Comparison of ENCODE assay signal across 8 mouse cellular contexts in the genomic region with DNA sequence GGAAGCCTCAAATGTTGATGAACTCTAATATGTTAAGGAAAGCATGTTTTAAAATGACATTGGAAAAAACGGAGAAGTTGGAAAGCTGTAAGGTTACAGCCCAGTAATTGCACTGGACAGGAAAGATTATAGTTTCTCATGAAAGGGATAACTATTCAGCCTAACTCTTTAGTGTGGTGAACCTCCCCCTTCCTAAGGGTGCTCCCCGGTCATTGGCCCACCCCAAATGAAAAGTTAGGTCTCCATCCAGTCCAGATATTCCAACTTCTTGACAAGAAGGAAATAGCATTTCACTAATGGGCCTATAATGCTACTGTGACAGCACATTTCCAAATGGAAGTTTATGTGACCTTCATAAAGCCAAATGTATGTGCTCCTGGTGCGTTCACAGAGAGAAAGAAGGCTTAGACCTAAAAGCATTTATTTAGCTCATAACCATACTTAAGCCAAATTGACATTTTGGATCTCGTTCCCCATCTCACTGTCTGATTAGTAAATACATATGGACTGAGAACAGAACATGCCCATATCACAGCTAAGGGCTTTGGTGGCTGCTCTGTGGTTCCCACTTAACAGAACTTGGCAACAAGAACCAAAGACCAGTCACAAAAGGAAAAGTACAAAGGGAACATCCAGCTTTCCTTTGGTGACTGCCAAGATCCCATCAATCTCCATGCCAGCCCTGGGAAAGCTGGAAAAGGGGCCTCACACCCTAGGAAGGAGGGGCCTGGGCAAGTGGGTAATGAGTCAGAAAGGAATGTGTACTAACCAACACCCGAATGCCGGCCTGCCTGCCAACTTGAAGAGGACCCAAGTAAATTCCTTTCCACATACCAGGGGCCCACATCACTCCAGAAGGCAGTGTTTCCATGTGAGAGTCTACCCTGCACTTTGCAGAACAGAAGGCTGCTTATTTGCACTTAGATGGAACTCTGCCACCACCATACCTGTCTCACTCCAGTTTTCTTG.
DNase-seq lines count a peak whose midpoint lies in the region; ATAC-seq lines count a peak whose summit lies in the region.

No protein-coding gene starts in this region.

- no peak overlapping the region for H3K4me2 ChIP-seq in hindbrain, embryonic 13.5 days
- no peak overlapping the region for H3K4me2 ChIP-seq in neural tube, embryonic 11.5 days (ENCODE audit: low read depth)
- no peak overlapping the region for H3K4me2 ChIP-seq in liver, embryonic 11.5 days

- H3K27me3 ChIP-seq in hindbrain, embryonic 13.5 days = no peaks in the 10 kb centered on the region
- no peaks in the 10 kb centered on the region for H3K27me3 ChIP-seq in neural tube, embryonic 11.5 days (ENCODE audit: control insufficient read depth, insufficient read depth, low read length)
- H3K27me3 ChIP-seq in liver, embryonic 11.5 days (replicated peaks; ENCODE audit: control insufficient read depth, insufficient read depth, low read length) = no peaks in the 10 kb centered on the region

- H3K9me3 ChIP-seq in hindbrain, embryonic 13.5 days = no peaks in the 10 kb centered on the region
- H3K9me3 ChIP-seq in neural tube, embryonic 11.5 days (ENCODE audit: control insufficient read depth, low read length) = no peaks in the 10 kb centered on the region
- H3K9me3 ChIP-seq in liver, embryonic 11.5 days (ENCODE audit: control insufficient read depth, low read length) = no peaks in the 10 kb centered on the region

- H3K9ac ChIP-seq in hindbrain, embryonic 13.5 days = no peak overlapping the region
- H3K9ac ChIP-seq in neural tube, embryonic 11.5 days (ENCODE audit: low read length) = no peak overlapping the region
- no peak overlapping the region for H3K9ac ChIP-seq in liver, embryonic 11.5 days (ENCODE audit: low read depth, low read length)

- DNase-seq in urinary bladder, postnatal 25 days (ENCODE audit: low spot score) = peak; percentile 8
- DNase-seq in urinary bladder, adult 2 months (ENCODE audit: low spot score) = no peak
- DNase-seq in fibroblast of lung, adult 2 months (ENCODE audit: low read depth) = peak; percentile 75
- peak; percentile 24 to 30 for DNase-seq in layer of hippocampus, postnatal 36 days
- DNase-seq in neural tube, embryonic 11.5 days (ENCODE audit: low spot score) = no peak
- DNase-seq in spleen, adult 12 weeks (ENCODE audit: low spot score) = no peak
- no peak for DNase-seq in liver, embryonic 11.5 days (ENCODE audit: low spot score)

- H3K4me1 ChIP-seq in hindbrain, embryonic 13.5 days (replicated peaks) = no peaks in the 10 kb centered on the region
- H3K4me1 ChIP-seq in neural tube, embryonic 11.5 days (ENCODE audit: control insufficient read depth, insufficient read depth, low read length) = no peaks in the 10 kb centered on the region
- no peaks in the 10 kb centered on the region for H3K4me1 ChIP-seq in liver, embryonic 11.5 days (replicated peaks; ENCODE audit: control insufficient read depth, insufficient read depth, low read length)

- peak; percentile 90 for ATAC-seq in hindbrain, embryonic 13.5 days (ENCODE audit: low FRiP score)
- ATAC-seq in neural tube, embryonic 11.5 days (ENCODE audit: insufficient read depth, low FRiP score, low TSS enrichment) = peak; percentile 77
- ATAC-seq in liver, embryonic 11.5 days (replicated peaks; ENCODE audit: low FRiP score) = no peak

- WGBS in hindbrain, embryonic 13.5 days = 52% methylated on average over 6 of the region's 6 CpGs
- 65% methylated on average over 6 of the region's 6 CpGs for WGBS in neural tube, embryonic 11.5 days
- 62% methylated on average over 6 of the region's 6 CpGs for WGBS in liver, embryonic 11.5 days

- H3K27ac ChIP-seq in hindbrain, embryonic 13.5 days = no peak overlapping the region
- no peak overlapping the region for H3K27ac ChIP-seq in neural tube, embryonic 11.5 days (ENCODE audit: low read depth, low read length)
- no peak overlapping the region for H3K27ac ChIP-seq in liver, embryonic 11.5 days (ENCODE audit: low read depth, low read length)

- no peak overlapping the region for H3K4me3 ChIP-seq in hindbrain, embryonic 13.5 days
- no peak overlapping the region for H3K4me3 ChIP-seq in neural tube, embryonic 11.5 days (ENCODE audit: low read depth, low read length)
- H3K4me3 ChIP-seq in liver, embryonic 11.5 days (ENCODE audit: low read depth, low read length) = no peak overlapping the region

- H3K36me3 ChIP-seq in hindbrain, embryonic 13.5 days = no peaks in the 10 kb centered on the region
- no peaks in the 10 kb centered on the region for H3K36me3 ChIP-seq in neural tube, embryonic 11.5 days (ENCODE audit: control insufficient read depth, insufficient read depth, low read length)
- no peaks in the 10 kb centered on the region for H3K36me3 ChIP-seq in liver, embryonic 11.5 days (ENCODE audit: control insufficient read depth, insufficient read depth, low read length)

Comparison
In these comparisons a context has a peak if more than half of its experiments do, and no peak if none do; other contexts are left out.
1. DNase-seq: peak in urinary bladder, postnatal 25 days (single experiment), fibroblast of lung, adult 2 months (single experiment) and layer of hippocampus, postnatal 36 days (2 of 2); none in urinary bladder, adult 2 months (single experiment), neural tube, embryonic 11.5 days (single experiment), spleen, adult 12 weeks (single experiment) and liver, embryonic 11.5 days (single experiment).